Mouse (Mus musculus): Measurements from ENCODE around the gene Zfhx2.

DNA sequence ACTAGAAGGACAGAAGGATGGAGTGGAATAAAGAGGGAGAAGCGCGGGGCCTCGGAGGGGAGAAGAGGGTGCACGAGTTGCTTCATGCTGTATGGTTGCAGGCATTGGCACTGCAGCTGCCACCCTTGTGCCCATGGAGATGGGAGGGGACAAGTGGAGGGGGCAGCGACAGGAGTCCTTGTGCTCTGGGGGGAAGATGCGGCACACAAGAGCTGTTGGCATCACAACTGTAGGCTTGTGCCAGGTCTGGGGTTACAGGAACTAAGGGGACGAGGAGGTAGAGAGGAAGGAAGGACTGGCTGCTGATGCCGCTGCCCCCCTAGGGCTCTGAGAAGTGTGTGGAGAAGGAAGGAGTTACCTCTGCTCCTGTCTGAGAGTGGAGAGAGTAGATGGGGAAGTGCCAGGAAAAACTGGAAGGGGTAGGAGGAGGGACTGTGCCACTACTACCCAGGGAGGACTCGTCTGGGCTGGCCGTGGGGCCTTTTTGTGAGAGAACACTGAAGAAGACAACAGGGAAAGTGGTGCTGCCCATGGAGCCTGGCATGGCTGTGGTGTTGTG, 37.9 kb downstream of the Zfhx2 start:
- TF ChIP-seq POLR2A (IDR thresholded peaks at IDR 0.05; ENCODE audit: borderline replicate concordance, extremely low read depth, insufficient read depth, insufficient read length, poor library complexity, severe bottlenecking) (no peak), CTCF (IDR thresholded peaks at IDR 0.05; ENCODE audit: borderline replicate concordance, extremely low read depth, insufficient read depth, insufficient read length) (no peak)
